Comparison of ENCODE assay signal across 10 mouse cellular contexts in genomic region chr1:180815371-180816024, GRCm38 (mm10). TPM values are rescaled to one million over a fixed set of nuclear protein-coding genes. Genes with fewer than 3 reads are reported as not detected.
A peak's percentile ranks its signal among the peaks of the same experiment; 100 is the strongest.
DNase-seq lines count a peak whose midpoint lies in the region; ATAC-seq lines count a peak whose summit lies in the region.
"Had no signal": no experiment of that assay in that cellular context is flagged by ENCODE, and none has a peak within 500 bp of the region (broad histone marks: within the 10 kb centered on the region; RNA-seq: fewer than 3 reads in every experiment).

No protein-coding gene starts in this region.

- WGBS in forebrain, embryonic 14.5 days, result 26% methylated on average over 12 of the region's 12 CpGs
- WGBS in midbrain, embryonic 11.5 days, result 38% methylated on average over 12 of the region's 12 CpGs

- DNase-seq in heart, postnatal 4 days, result peak; percentile 27
- DNase-seq in heart, adult 11 months, result no peak
- DNase-seq in cerebellum, postnatal 25 days, result peak; percentile 48 to 57
- peak; percentile 25 for DNase-seq in forebrain, embryonic 14.5 days (ENCODE audit: low spot score)
- no peak for DNase-seq in midbrain, embryonic 11.5 days (ENCODE audit: low spot score, missing footprints)
- no peak for DNase-seq in frontal cortex, postnatal 25 days (ENCODE audit: low spot score in 2 of 2)
- DNase-seq in ovary, postnatal 14 days (ENCODE audit: low spot score), result no peak
- DNase-seq in kidney, adult 9 months, result no peak
- DNase-seq: adrenal gland, adult 8-10 months; kidney, postnatal 25 days had no signal

- ATAC-seq in forebrain, embryonic 14.5 days, result no peak
- ATAC-seq in midbrain, embryonic 11.5 days (ENCODE audit: low FRiP score), result no peak

- H3K27me3 ChIP-seq in forebrain, embryonic 14.5 days (replicated peaks; ENCODE audit: control insufficient read depth, insufficient read depth, low read length), result no peaks in the 10 kb centered on the region
- H3K27me3 ChIP-seq in midbrain, embryonic 11.5 days (ENCODE audit: control insufficient read depth, insufficient read depth, low read length), result no peaks in the 10 kb centered on the region

- peak overlapping the region; percentile 22; the same call in 1 of the 2 replicates for H3K27ac ChIP-seq in forebrain, embryonic 14.5 days (ENCODE audit: low read depth, low read length)
- H3K27ac ChIP-seq in midbrain, embryonic 11.5 days (ENCODE audit: low read depth, low read length), result no peak overlapping the region

- peaks cover 21% of the 10 kb centered on the region for H3K4me1 ChIP-seq in forebrain, embryonic 14.5 days (ENCODE audit: control insufficient read depth, insufficient read depth, low read length)
- H3K4me1 ChIP-seq in midbrain, embryonic 11.5 days (ENCODE audit: control insufficient read depth, insufficient read depth, low read length), result peaks cover 22% of the 10 kb centered on the region

- peak overlapping the region; percentile 29; the same call in 1 of the 2 replicates for H3K9ac ChIP-seq in forebrain, embryonic 14.5 days (ENCODE audit: low read length)
- H3K9ac ChIP-seq in midbrain, embryonic 11.5 days (ENCODE audit: low read length), result 0 out of 2 replicates have a peak overlapping the region, but pooled peaks have one; percentile 3

- no peaks in the 10 kb centered on the region for H3K9me3 ChIP-seq in forebrain, embryonic 14.5 days (replicated peaks; ENCODE audit: control insufficient read depth, low read length)
- H3K9me3 ChIP-seq in midbrain, embryonic 11.5 days (ENCODE audit: control insufficient read depth, low read length), result no peaks in the 10 kb centered on the region

- peak overlapping the region; percentile 70; the same call in 1 of the 2 replicates for H3K4me2 ChIP-seq in forebrain, embryonic 14.5 days (ENCODE audit: low read length)
- peak overlapping the region; percentile 2 for H3K4me2 ChIP-seq in midbrain, embryonic 11.5 days

- no peak overlapping the region; the same call in 1 of the 2 replicates for H3K4me3 ChIP-seq in forebrain, embryonic 14.5 days (ENCODE audit: low read depth, low read length)
- no peak overlapping the region for H3K4me3 ChIP-seq in midbrain, embryonic 11.5 days (ENCODE audit: low read depth, low read length)

- peaks cover 7% of the 10 kb centered on the region for H3K36me3 ChIP-seq in forebrain, embryonic 14.5 days (ENCODE audit: control insufficient read depth, insufficient read depth, low read length)
- peaks cover 3% of the 10 kb centered on the region; the same call in 1 of the 2 replicates for H3K36me3 ChIP-seq in midbrain, embryonic 11.5 days (ENCODE audit: control insufficient read depth, insufficient read depth, low read length)

RNA-seq across cellular contexts. Expression of gene H3f3a, which starts 1.8 kb away (rescaled TPM):
- 1,000 to 10,000 TPM in 1 of 2 experiments, 100 to 1,000 TPM in 1; 959 to 1,008 TPM for total RNA-seq in heart, postnatal 4 days (2021)
- 4,992 and 5,015 TPM in 2 replicates for polyA plus RNA-seq in forebrain, embryonic 14.5 days (2014; fragmentation: Nextera tagmentation; extraction: Ambion mirVana)
- polyA plus RNA-seq in midbrain, embryonic 11.5 days (2014; fragmentation: Nextera tagmentation; extraction: Ambion mirVana), result 3,662 and 3,728 TPM in 2 replicates

RNA-seq across cellular contexts. Expression of gene Sde2, which starts 35.4 kb away (rescaled TPM):
- total RNA-seq in heart, postnatal 4 days (2021), result 10 to 100 TPM; 17.7 to 19.8 TPM
- 22.7 and 25.5 TPM in 2 replicates for polyA plus RNA-seq in forebrain, embryonic 14.5 days (2014; fragmentation: Nextera tagmentation; extraction: Ambion mirVana)
- 34.1 and 35.1 TPM in 2 replicates for polyA plus RNA-seq in midbrain, embryonic 11.5 days (2014; fragmentation: Nextera tagmentation; extraction: Ambion mirVana)

Comparison
In these comparisons a context has a peak if more than half of its experiments do, and no peak if none do; other contexts are left out.
1. DNase-seq: peak in heart, postnatal 4 days (single experiment), cerebellum, postnatal 25 days (2 of 2) and forebrain, embryonic 14.5 days (single experiment); none in heart, adult 11 months (single experiment), midbrain, embryonic 11.5 days (single experiment), frontal cortex, postnatal 25 days (0 of 2), ovary, postnatal 14 days (single experiment) and kidney, adult 9 months (single experiment).